Mouse (Mus musculus) forebrain, postnatal 0 days (tissue): Measurements from ENCODE around the gene Snx22. TPM values are rescaled to one million over a fixed set of nuclear protein-coding genes. Genes with fewer than 3 reads are reported as not detected.

Experiments
- ATAC-seq: fragments of 200-750 bp; cut with Nextera tagmentation; 2 replicates; pipeline ENCODE4 v1.8.0; 2017; ENCODE audit warnings: mild to moderate bottlenecking, moderate library complexity
- DNase-seq: peaks from one replicate; pipeline ENCODE4 v3.0.0-alpha.2; 2015
- H3K27ac ChIP-seq: fragments of 300-500 bp; sonication (generic); 2 replicates; pipeline ENCODE4 v1.5.1; 2014; ENCODE audit warnings: low read depth, mild to moderate bottlenecking, antibody characterized with exemption, low read length, moderate library complexity, mixed read lengths
- H3K27me3 ChIP-seq: fragments of 300-500 bp; sonication (generic); 2 replicates; pipeline ENCODE4 v1.6.1; 2014; ENCODE audit warnings: mild to moderate bottlenecking, low read length, mixed read lengths; ENCODE audit not compliant: insufficient read depth
- H3K36me3 ChIP-seq: fragments of 300-500 bp; sonication (generic); 2 replicates; pipeline ENCODE4 v1.6.1; 2014; ENCODE audit warnings: mild to moderate bottlenecking, moderate library complexity; ENCODE audit not compliant: insufficient read depth
- H3K4me1 ChIP-seq: fragments of 300-500 bp; sonication (generic); 2 replicates; pipeline ENCODE4 v1.6.1; 2014; ENCODE audit warnings: antibody characterized with exemption; ENCODE audit not compliant: insufficient read depth
- H3K4me2 ChIP-seq: fragments of 300-500 bp; sonication (generic); 2 replicates; pipeline ENCODE4 v1.6.1; 2014; ENCODE audit warnings: low read depth, mild to moderate bottlenecking, moderate library complexity
- H3K4me3 ChIP-seq: fragments of 300-500 bp; sonication (generic); 2 replicates; pipeline ENCODE4 v1.5.1; 2014; ENCODE audit warnings: low read depth, low read length, mixed read lengths
- H3K9ac ChIP-seq: fragments of 300-500 bp; sonication (generic); 2 replicates; pipeline ENCODE4 v1.6.1; 2014; ENCODE audit warnings: mild to moderate bottlenecking
- H3K9me3 ChIP-seq: fragments of 300-500 bp; sonication (generic); 2 replicates; pipeline ENCODE4 v1.6.1; 2016; ENCODE audit warnings: low read length
- CTCF ChIP-seq: sonication (generic); IDR thresholded peaks from 2 replicates; pipeline ENCODE4 v1.5.1; 2016; ENCODE audit warnings: antibody characterized with exemption, control low read depth, low read depth
- polyA plus RNA-seq: library from polyadenylated mRNA; unstranded; fragments of >200 nt; fragmentation: Nextera tagmentation; extraction: Ambion mirVana; gene quantifications from 2 replicates; pipeline ENCODE4 v1.2.1, GENCODE M21; 2015
- total RNA-seq: library from RNA; depleted of rRNA; stranded (reverse); fragments of >200 nt; gene quantifications from 2 replicates; pipeline ENCODE4 v1.2.3, GENCODE M21; 2014; rRNA removed

Gene Snx22
- total and polyA plus RNA-seq, 2 experiments from 2014 or later: 4.0 to 7.3 TPM

GRCm38 (mm10) chr9:66020601-66021000 is 48.9 kb downstream of the Snx22 start:
- no peak for ATAC-seq
- DNase-seq: no peak
- Histone ChIP-seq H3K36me3 (0 out of 2 replicates have a peak, but pooled peaks cover 4% of the 10 kb centered on the region), H3K4me3 (no peak overlapping the region), H3K9me3 (no peaks in the 10 kb centered on the region), H3K9ac (no peak overlapping the region), H3K27me3 (no peaks in the 10 kb centered on the region), H3K27ac (no peak overlapping the region), H3K4me1 (no peaks in the 10 kb centered on the region), H3K4me2 (no peak overlapping the region)
- no peak for TF ChIP-seq CTCF

Other genes starting within 250 kb of the Snx22 start
- gene Zfp609, start 242.2 kb downstream of the Snx22 start, total RNA-seq: 9.8 and 9.9 TPM in 2 replicates
- 3.8 and 5.0 TPM in 2 replicates for gene Zfp609, start 242.2 kb downstream of the Snx22 start, polyA plus RNA-seq
- 10.1 and 12.8 TPM in 2 replicates for gene Pclaf, start 179.5 kb downstream of the Snx22 start, total RNA-seq
- 14.5 and 17.2 TPM in 2 replicates for gene Pclaf, start 179.5 kb downstream of the Snx22 start, polyA plus RNA-seq
- 29.4 and 41.9 TPM in 2 replicates for gene Trip4, start 160.9 kb downstream of the Snx22 start, total RNA-seq
- 15.3 and 22.6 TPM in 2 replicates for gene Trip4, start 160.9 kb downstream of the Snx22 start, polyA plus RNA-seq
- gene Csnk1g1, start 160.8 kb downstream of the Snx22 start, total RNA-seq: 25.5 and 26.5 TPM in 2 replicates
- 8.0 and 14.5 TPM in 2 replicates for gene Csnk1g1, start 160.8 kb downstream of the Snx22 start, polyA plus RNA-seq
- gene Ppib, start 9.5 kb downstream of the Snx22 start, total RNA-seq: 297 and 350 TPM in 2 replicates
- gene Ppib, start 9.5 kb downstream of the Snx22 start, polyA plus RNA-seq: 350 and 413 TPM in 2 replicates
- gene Snx1, start 56.9 kb upstream of the Snx22 start, total RNA-seq: 59.8 and 66.9 TPM in 2 replicates
- gene Snx1, start 56.9 kb upstream of the Snx22 start, polyA plus RNA-seq: 42.8 and 51.5 TPM in 2 replicates
- 33.0 and 46.2 TPM in 2 replicates for gene Ciao2a, start 56.9 kb upstream of the Snx22 start, total RNA-seq
- 60.7 and 67.7 TPM in 2 replicates for gene Ciao2a, start 56.9 kb upstream of the Snx22 start, polyA plus RNA-seq
- 1.9 and 3.4 TPM in 2 replicates for gene Dapk2, start 88.5 kb upstream of the Snx22 start, total RNA-seq
- gene Dapk2, start 88.5 kb upstream of the Snx22 start, polyA plus RNA-seq: 1.5 and 1.8 TPM in 2 replicates